Mouse (Mus musculus) induced T-regulatory cell, adult 2 months (primary cell): ENCODE results near the gene Nipa2.

Experiments used
- DNase-seq: peaks from one replicate; pipeline ENCODE4 v3.0.0-alpha.2; 2012; ENCODE audit warnings: low read depth

The Nipa2 gene

GRCm38 (mm10) chr7:55962004-55962908 lies at the start of gene Nipa2:
Gene Nipa2 (minus strand): TSS chr7:55962476.
- peak; percentile 95 for DNase-seq

- DNase-seq = no peak
These were observed 48.7 kb upstream of the Nipa2 start for GRCm38 (mm10) chr7:56011018-56011333.

GRCm38 (mm10) chr7:56010318-56011017 lies 48.2 kb upstream of the Nipa2 start:
- DNase-seq = no peak

GRCm38 (mm10) chr7:55998997-55999396 lies 36.7 kb upstream of the Nipa2 start:
- no peak for DNase-seq

- no peak for DNase-seq
These were observed 32.7 kb upstream of the Nipa2 start for GRCm38 (mm10) chr7:55995013-55995412.

- no peak for DNase-seq
These were observed 29.6 kb upstream of the Nipa2 start for GRCm38 (mm10) chr7:55991858-55992257.

- DNase-seq = no peak
These were observed 28.9 kb upstream of the Nipa2 start for GRCm38 (mm10) chr7:55991129-55991528.

GRCm38 (mm10) chr7:55986526-55987214 lies 24.4 kb upstream of the Nipa2 start:
- DNase-seq = peak; percentile 74

- DNase-seq = no peak
These were observed 22.5 kb upstream of the Nipa2 start for GRCm38 (mm10) chr7:55984754-55985153.

GRCm38 (mm10) chr7:55983107-55983506 lies 20.8 kb upstream of the Nipa2 start:
- DNase-seq = no peak

GRCm38 (mm10) chr7:55982010-55982700 lies 19.9 kb upstream of the Nipa2 start:
- DNase-seq = no peak

- DNase-seq = no peak
These were observed 19.2 kb upstream of the Nipa2 start for GRCm38 (mm10) chr7:55981511-55981910.

- peak; percentile 55 for DNase-seq
These were observed 12.2 kb upstream of the Nipa2 start for GRCm38 (mm10) chr7:55974429-55974828.

GRCm38 (mm10) chr7:55969415-55969814 lies 7.1 kb upstream of the Nipa2 start:
- peak; percentile 46 for DNase-seq

- DNase-seq = peak; percentile 89
These were observed 6.1 kb upstream of the Nipa2 start for GRCm38 (mm10) chr7:55968258-55968901.

- DNase-seq = no peak
These were observed 4.7 kb upstream of the Nipa2 start for GRCm38 (mm10) chr7:55966866-55967460.

- peak; percentile 19 for DNase-seq
These were observed 1.8 kb downstream of the Nipa2 start for GRCm38 (mm10) chr7:55960506-55960905.

- DNase-seq = no peak
These were observed 2.5 kb downstream of the Nipa2 start for GRCm38 (mm10) chr7:55959801-55960200.

- no peak for DNase-seq
These were observed 4.4 kb downstream of the Nipa2 start for GRCm38 (mm10) chr7:55957916-55958315.

GRCm38 (mm10) chr7:55957178-55957577 lies 5.1 kb downstream of the Nipa2 start:
- peak; percentile 52 for DNase-seq

- no peak for DNase-seq
These were observed 6.2 kb downstream of the Nipa2 start for GRCm38 (mm10) chr7:55956054-55956453.
